Mouse (Mus musculus): ENCODE measurements around the gene Mpl.

Gene Mpl

GRCm38 (mm10) chr4:118427768-118428451, 29.4 kb downstream of the Mpl start, which contains the start of gene Elovl1:
TSS of gene Elovl1 (plus strand) at chr4:118428093.
- DNase-seq (ENCODE audit: low read depth, low spot score) = peak; percentile 66

DNA sequence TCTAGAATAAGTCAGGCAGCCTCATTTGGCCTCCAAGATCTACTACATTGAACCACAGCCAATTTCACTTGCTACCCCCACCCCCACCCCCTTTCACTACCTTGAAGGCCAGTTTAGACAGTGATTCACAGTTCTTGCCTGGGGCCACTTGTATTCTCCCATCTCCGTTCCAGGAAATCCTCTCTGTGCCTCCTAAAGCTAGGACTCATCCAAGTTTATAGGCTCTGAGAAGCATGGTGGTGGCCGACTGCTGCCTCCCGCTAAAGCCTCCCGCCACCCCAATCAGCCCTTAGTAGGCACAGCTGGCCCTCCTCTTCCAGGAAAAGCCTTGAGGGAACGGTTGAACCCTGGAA, 29.9 kb downstream of the Mpl start:
- no peak for DNase-seq (ENCODE audit: low read depth, low spot score)

DNA sequence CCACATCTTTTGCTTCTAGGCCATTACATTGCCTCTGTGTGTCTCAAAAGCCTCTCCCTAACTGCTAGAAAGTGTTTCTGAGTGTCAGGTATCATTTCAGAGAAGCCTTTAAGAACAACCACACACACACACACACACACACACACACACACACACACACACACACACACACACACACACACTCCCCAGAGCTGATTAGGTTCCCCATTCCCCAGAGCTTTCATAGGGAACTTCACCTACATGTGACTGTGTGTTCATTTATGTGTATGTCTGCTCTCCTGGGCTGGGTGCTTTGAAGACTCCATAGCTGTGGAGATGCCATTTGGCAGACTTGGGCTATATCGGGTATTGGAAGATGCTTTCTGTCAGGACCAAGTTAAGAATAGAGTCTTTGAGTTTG, 31.9 kb downstream of the Mpl start:
- no peak for DNase-seq (ENCODE audit: low read depth, low spot score)

- no peak for DNase-seq (ENCODE audit: low read depth, low spot score)
Observed at GRCm38 (mm10) chr4:118424541-118425160, 32.7 kb downstream of the Mpl start.

DNA sequence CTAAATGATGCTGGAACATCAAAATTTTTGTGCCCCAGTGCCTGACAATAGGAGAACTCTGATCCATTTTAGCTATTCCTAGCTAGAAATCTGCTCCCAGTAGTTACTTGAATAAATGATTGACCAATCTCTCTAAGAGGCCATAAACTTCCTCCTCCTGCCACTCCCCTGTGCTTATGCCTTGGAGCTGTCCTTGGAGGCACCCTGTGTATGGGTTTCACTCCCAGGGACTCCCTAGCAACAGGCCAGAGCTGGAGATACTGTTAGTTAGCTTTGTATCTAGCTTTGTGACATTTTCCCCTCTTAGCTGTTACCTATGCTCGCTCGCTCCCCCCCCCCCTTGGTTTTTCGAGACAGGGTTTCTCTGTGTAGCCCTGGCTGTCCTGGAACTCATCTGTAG, 35.9 kb downstream of the Mpl start:
- no peak for DNase-seq (ENCODE audit: low read depth, low spot score)

- no peak for DNase-seq (ENCODE audit: low read depth, low spot score)
Observed at GRCm38 (mm10) chr4:118417112-118417797, 40.1 kb downstream of the Mpl start.

DNA sequence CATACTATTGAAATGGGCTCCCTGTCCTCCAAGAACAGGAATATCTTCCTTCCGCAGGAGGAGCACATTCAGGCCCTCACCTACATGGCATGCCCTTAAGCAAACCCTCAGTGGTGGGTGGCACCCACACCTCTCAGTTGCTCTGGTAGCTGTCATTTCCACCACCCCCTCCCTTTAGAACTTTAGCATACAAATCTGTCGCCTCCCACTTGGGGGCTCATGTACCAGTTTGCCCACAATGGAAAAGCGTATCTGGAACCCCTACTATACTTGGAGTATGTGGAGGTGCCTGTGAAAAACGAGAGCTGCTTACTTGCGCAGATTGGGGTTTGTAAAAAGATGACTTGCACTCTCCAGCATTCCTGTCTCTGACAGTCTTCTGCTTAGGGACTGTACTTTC, 41.0 kb downstream of the Mpl start:
- DNase-seq (ENCODE audit: low read depth, low spot score) = no peak

DNA sequence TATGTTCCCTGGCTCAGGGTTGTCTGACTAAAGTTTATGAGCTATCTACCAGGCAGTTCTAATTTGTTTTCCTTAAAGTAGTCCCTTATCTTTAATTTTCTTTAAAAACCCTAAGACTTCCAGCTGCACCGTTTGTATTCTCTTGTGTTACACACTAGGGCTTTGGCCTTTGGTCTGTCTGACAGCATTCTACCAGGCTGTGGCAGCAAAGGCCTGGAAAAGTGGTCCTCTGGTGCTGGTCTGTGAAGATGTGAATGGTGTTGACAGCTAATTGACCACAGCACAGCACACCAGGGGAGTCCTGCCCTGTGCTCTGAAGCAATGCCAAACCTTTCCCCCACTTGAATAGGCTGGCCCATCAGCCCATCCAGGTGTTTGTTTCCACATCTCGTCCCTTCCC, 41.5 kb downstream of the Mpl start:
- DNase-seq (ENCODE audit: low read depth, low spot score) = no peak

DNA sequence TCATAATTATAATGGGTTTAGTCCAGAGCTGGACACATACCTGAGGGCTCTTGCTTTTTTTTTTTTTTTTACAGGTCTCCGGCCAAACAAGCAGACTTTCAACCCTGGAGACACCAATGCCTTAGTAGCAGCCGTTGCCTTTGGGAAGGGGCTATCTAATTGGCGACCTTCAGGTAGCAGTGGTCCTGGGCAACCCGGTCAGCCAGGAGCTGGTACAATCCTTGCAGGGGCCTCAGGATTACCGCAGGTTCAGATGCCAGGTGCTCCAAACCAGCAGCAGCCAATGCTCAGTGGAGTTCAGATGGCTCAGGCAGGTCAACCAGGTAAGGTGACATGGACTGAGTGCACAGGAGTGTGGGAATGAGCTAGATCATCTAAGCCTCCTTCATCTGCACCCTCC, 43.8 kb downstream of the Mpl start:
- no peak for DNase-seq (ENCODE audit: low read depth, low spot score)

DNA sequence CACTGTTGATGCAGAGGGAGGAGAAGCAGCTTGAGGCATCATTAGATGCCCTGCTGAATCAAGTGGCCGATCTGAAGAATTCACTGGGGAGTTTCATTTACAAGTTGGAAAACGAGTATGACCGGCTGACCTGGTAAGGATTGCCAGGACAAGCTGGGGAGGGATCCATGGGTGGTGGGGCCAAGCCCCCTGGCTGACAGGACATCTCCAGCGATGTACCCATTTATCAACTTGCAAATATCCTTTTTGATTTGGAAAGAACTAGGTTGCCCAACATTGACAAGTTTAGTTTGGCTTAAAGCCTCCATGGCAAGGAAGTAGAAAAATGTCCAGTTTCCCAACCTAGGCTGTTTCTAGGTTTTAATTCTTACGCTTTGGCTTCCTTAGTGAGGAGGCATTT, 46.4 kb downstream of the Mpl start:
- no peak for DNase-seq (ENCODE audit: low read depth, low spot score)

GRCm38 (mm10) chr4:118409142-118409900, 48.0 kb downstream of the Mpl start, which contains the start of the genes Szt2 and Med8:
TSS of gene Szt2 (minus strand) at chr4:118409273.
TSS of gene Med8 (plus strand) at chr4:118409337.
- DNase-seq (ENCODE audit: low read depth, low spot score) = peak; percentile 84

- no peak for DNase-seq (ENCODE audit: low read depth, low spot score)
Observed at GRCm38 (mm10) chr4:118402701-118403100, 54.6 kb downstream of the Mpl start.

DNA sequence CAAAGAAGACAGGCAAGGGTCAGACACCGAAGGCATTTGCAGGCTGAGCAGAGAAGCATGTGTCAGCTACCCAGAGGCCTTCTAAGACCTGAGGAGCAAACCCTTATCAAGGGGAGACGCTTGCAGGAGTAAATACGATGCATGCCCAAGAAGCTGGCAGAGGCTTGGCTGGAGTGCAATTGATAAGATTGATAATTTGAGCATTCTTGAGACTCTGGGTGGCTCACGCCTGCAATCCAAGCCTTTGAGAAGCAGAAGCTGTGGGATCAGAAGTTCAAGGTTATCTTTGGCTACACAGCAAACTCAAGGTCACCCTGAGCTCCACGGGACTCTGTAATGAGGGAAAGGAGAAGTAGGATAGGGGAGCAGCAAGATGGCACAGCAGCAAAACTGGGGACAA, 55.4 kb downstream of the Mpl start:
- DNase-seq (ENCODE audit: low read depth, low spot score) = no peak

DNA sequence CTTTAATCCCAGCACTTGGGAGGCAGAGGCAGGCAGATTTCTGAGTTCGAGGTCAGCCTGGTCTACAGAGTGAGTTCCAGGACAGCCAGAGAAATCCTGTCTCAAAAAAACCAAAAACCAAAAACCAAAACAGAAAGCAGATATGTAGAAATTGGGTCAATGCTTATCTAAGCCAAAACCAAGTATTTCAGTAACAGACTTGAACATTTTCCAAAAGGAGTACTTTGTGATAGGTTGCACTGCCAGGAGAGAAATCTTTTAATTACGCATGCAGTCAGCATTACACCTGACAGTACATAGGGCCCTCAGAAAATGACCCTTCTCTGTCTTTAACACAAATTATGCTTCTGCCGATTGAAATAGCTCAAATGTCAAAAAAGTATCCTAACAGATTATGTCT, 55.9 kb downstream of the Mpl start:
- no peak for DNase-seq (ENCODE audit: low read depth, low spot score)

GRCm38 (mm10) chr4:118398400-118398799, 58.9 kb downstream of the Mpl start:
- DNase-seq (ENCODE audit: low read depth, low spot score) = no peak

- no peak for DNase-seq (ENCODE audit: low read depth, low spot score)
Observed at GRCm38 (mm10) chr4:118396433-118396832, 60.9 kb downstream of the Mpl start.

DNA sequence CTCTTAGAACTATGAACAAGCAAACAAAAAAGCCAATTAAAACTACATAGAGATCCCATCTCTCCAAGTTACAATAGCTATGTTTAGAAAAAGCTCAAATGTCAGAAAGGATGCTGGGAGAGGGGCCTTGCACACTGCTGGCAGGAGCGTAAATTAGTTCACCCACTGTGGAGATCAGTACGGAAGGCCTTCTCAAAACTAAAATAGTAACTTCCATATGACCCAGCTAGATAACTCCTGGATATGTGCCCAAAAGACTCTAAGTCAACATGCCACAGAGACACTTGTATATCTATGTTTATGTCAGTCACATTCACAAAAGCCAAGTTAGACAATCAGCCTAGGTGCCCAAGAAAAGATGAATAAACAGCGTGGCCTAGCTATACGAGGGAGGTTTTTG, 62.0 kb downstream of the Mpl start:
- no peak for DNase-seq (ENCODE audit: low read depth, low spot score)

DNA sequence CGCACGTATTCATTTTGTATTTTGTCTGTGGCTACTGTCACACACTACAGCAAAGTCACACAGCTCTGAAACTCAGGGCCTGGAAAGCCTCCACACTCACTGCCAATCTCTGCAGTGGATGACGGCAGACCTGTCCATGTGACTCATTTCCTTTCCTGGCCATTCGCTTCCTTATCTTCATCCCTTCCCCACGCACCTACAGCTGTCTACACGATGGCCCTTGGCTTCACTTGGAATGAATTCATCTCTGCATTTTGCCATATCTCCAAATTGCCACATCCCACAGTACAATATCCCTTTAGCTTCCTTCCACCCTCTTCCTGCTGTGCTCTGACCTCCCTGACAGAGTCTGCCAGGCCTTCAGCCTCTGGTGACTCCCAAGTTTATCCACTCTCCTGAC, 62.8 kb downstream of the Mpl start:
- no peak for DNase-seq (ENCODE audit: low read depth, low spot score)
